Mouse (Mus musculus) megakaryocyte, embryonic 14.5 days (primary cell): Measurements from ENCODE around the gene Uap1l1.

ENCODE experiments used
- FLI1 ChIP-seq: IDR thresholded peaks from 2 replicates; pipeline ENCODE4 v1.6.1; 2012; ENCODE audit warnings: low read length, inconsistent platforms, mixed read lengths
- GATA1 ChIP-seq: IDR thresholded peaks from 3 replicates; pipeline ENCODE4 v1.6.1; 2012; ENCODE audit warnings: mixed read lengths, low read length, inconsistent platforms, borderline replicate concordance

GRCm38 (mm10) chr2:25376589-25376988 lies 11.1 kb upstream of the Uap1l1 start:
- no peak for TF ChIP-seq GATA1
- TF ChIP-seq FLI1 = no peak
